Mouse (Mus musculus) kidney, adult 9 months (tissue): ENCODE measurements around the gene Hspa1l.
"Not testable (repeated sequence)": the region's sequence is repeated elsewhere in the genome, so short reads cannot be mapped to it uniquely, and the experiment has no call there.

Source experiments
- DNase-seq: peaks from one replicate; pipeline ENCODE4 v3.0.0; 2022

Hspa1l gene

GRCm38 (mm10) chr17:35005158-35005557 lies 32.7 kb downstream of the Hspa1l start:
- no peak for DNase-seq

GRCm38 (mm10) chr17:35005902-35006301 lies 33.4 kb downstream of the Hspa1l start:
- not testable (repeated sequence) for DNase-seq

- no peak for DNase-seq
Observed at GRCm38 (mm10) chr17:35007387-35007991, 35.0 kb downstream of the Hspa1l start.

- no peak for DNase-seq
Observed at GRCm38 (mm10) chr17:35009586-35009985, 37.1 kb downstream of the Hspa1l start.

GRCm38 (mm10) chr17:35011440-35011839 lies 38.9 kb downstream of the Hspa1l start:
- DNase-seq: no peak

- no peak for DNase-seq
Observed at GRCm38 (mm10) chr17:35012430-35012829, 39.9 kb downstream of the Hspa1l start.

GRCm38 (mm10) chr17:35013221-35013620 lies 40.7 kb downstream of the Hspa1l start:
- no peak for DNase-seq

GRCm38 (mm10) chr17:35015296-35015695 lies 42.8 kb downstream of the Hspa1l start:
- no peak for DNase-seq

- peak; percentile 57 for DNase-seq
Observed at GRCm38 (mm10) chr17:35016376-35016775, 43.9 kb downstream of the Hspa1l start, which contains the start of gene Vwa7. TSS of gene Vwa7 (plus strand) at chr17:35016579.

- no peak for DNase-seq
Observed at GRCm38 (mm10) chr17:35016791-35017705, 44.5 kb downstream of the Hspa1l start.

- DNase-seq: no peak
Observed at GRCm38 (mm10) chr17:35017706-35018030, 45.2 kb downstream of the Hspa1l start.

- DNase-seq: no peak
Observed at GRCm38 (mm10) chr17:35018171-35018570, 45.7 kb downstream of the Hspa1l start.

- DNase-seq: no peak
Observed at GRCm38 (mm10) chr17:35019894-35020293, 47.4 kb downstream of the Hspa1l start.

- DNase-seq: no peak
Observed at GRCm38 (mm10) chr17:35020551-35020950, 48.0 kb downstream of the Hspa1l start.

- DNase-seq: peak; percentile 90
Observed at GRCm38 (mm10) chr17:35021163-35021808, 48.8 kb downstream of the Hspa1l start.

GRCm38 (mm10) chr17:35021842-35022477 lies 49.5 kb downstream of the Hspa1l start:
- DNase-seq: no peak

GRCm38 (mm10) chr17:35022541-35023060 lies 50.1 kb downstream of the Hspa1l start:
- no peak for DNase-seq

GRCm38 (mm10) chr17:35023221-35023620 lies 50.7 kb downstream of the Hspa1l start:
- DNase-seq: no peak

GRCm38 (mm10) chr17:35023756-35024155 lies 51.3 kb downstream of the Hspa1l start:
- no peak for DNase-seq

- no peak for DNase-seq
Observed at GRCm38 (mm10) chr17:35024261-35024660, 51.8 kb downstream of the Hspa1l start.

- no peak for DNase-seq
Observed at GRCm38 (mm10) chr17:35024691-35025488, 52.4 kb downstream of the Hspa1l start.

GRCm38 (mm10) chr17:35026206-35026605 lies 53.7 kb downstream of the Hspa1l start:
- DNase-seq: no peak
